Mouse (Mus musculus) stomach, embryonic 15.5 days (tissue): Measurements from ENCODE around the gene Tmem97. TPM values are rescaled to one million over a fixed set of nuclear protein-coding genes. Genes with fewer than 3 reads are reported as not detected.
"Not testable (repeated sequence)": the region's sequence is repeated elsewhere in the genome, so short reads cannot be mapped to it uniquely, and the experiment has no call there.

Experiments used
- ATAC-seq: fragments of 200-750 bp; cut with Nextera tagmentation; 2 replicates; pipeline ENCODE4 v1.8.0; 2017; ENCODE audit warnings: low read depth, moderate number of reproducible peaks, moderate TSS enrichment; ENCODE audit not compliant: insufficient read depth, low FRiP score
- H3K27ac ChIP-seq: fragments of 300-500 bp; sonication (generic); 2 replicates; pipeline ENCODE4 v1.5.1; 2015; ENCODE audit warnings: mild to moderate bottlenecking, inconsistent platforms
- H3K27me3 ChIP-seq: fragments of 300-500 bp; sonication (generic); replicated peaks from 2 replicates; pipeline ENCODE4 v1.6.1; 2015; ENCODE audit warnings: inconsistent platforms
- H3K36me3 ChIP-seq: fragments of 300-500 bp; sonication (generic); 2 replicates; pipeline ENCODE4 v1.6.1; 2015; ENCODE audit warnings: inconsistent platforms
- H3K4me1 ChIP-seq: fragments of 300-500 bp; sonication (generic); 2 replicates; pipeline ENCODE4 v1.6.1; 2015; ENCODE audit warnings: inconsistent platforms
- H3K4me2 ChIP-seq: fragments of 300-500 bp; sonication (generic); 2 replicates; pipeline ENCODE4 v1.6.1; 2015; ENCODE audit warnings: mild to moderate bottlenecking, inconsistent platforms
- H3K4me3 ChIP-seq: fragments of 300-500 bp; sonication (generic); replicated peaks from 2 replicates; pipeline ENCODE4 v1.5.1; 2015; ENCODE audit warnings: inconsistent platforms
- H3K9ac ChIP-seq: fragments of 300-500 bp; sonication (generic); 2 replicates; pipeline ENCODE4 v1.6.1; 2015; ENCODE audit warnings: inconsistent platforms
- H3K9me3 ChIP-seq: fragments of 300-500 bp; sonication (generic); 2 replicates; pipeline ENCODE4 v1.6.1; 2016; ENCODE audit warnings: inconsistent platforms
- WGBS: fragments of 180-500 bp; shearing (Covaris S2); methylation state at CpG from one replicate; pipeline ENCODE4 v1.1.7; 2015; 5-methylcytosine and 5-hydroxymethylcytosine counted together
- polyA plus RNA-seq: library from polyadenylated mRNA; unstranded; fragments of >200 nt; fragmentation: Nextera tagmentation; extraction: Ambion mirVana; gene quantifications from 2 replicates; pipeline ENCODE4 v1.2.1, GENCODE M21; 2015

The Tmem97 gene
- polyA plus RNA-seq, 1 experiment from 2014 or later = 244 TPM

- 0 out of 2 replicates have a peak overlapping the region, but pooled peaks have one; percentile 75 for H3K4me3 ChIP-seq
- no peak overlapping the region for H3K9ac ChIP-seq
- no peak overlapping the region for H3K27ac ChIP-seq
- 73% methylated on average over 2 of the region's 2 CpGs for WGBS
- H3K36me3 ChIP-seq = peaks cover 7% of the 10 kb centered on the region
- ATAC-seq = no peak
- H3K9me3 ChIP-seq = no peaks in the 10 kb centered on the region
- H3K4me2 ChIP-seq = no peak overlapping the region
- H3K27me3 ChIP-seq = no peaks in the 10 kb centered on the region
- peaks cover 10% of the 10 kb centered on the region; the same call in 1 of the 2 replicates for H3K4me1 ChIP-seq
Measured at GRCm38 (mm10) chr11:78547718-78548460, 2.7 kb downstream of the Tmem97 start.

- Histone ChIP-seq H3K4me2 (no peak overlapping the region), H3K36me3 (peaks cover 20% of the 10 kb centered on the region), H3K27ac (no peak overlapping the region), H3K4me3 (no peak overlapping the region), H3K9me3 (no peaks in the 10 kb centered on the region), H3K9ac (no peak overlapping the region), H3K4me1 (peaks cover 10% of the 10 kb centered on the region; the same call in 1 of the 2 replicates), H3K27me3 (no peaks in the 10 kb centered on the region)
- WGBS = 53% methylated on average over 8 of the region's 8 CpGs
- ATAC-seq = no peak
Measured at GRCm38 (mm10) chr11:78545181-78545580, 5.4 kb downstream of the Tmem97 start.

- 94% methylated on average over 7 of the region's 7 CpGs for WGBS
- Histone ChIP-seq H3K4me3 (no peak overlapping the region), H3K27me3 (no peaks in the 10 kb centered on the region), H3K4me2 (no peak overlapping the region), H3K4me1 (peaks cover 7% of the 10 kb centered on the region; the same call in 1 of the 2 replicates), H3K9ac (no peak overlapping the region), H3K36me3 (peaks cover 20% of the 10 kb centered on the region), H3K9me3 (no peaks in the 10 kb centered on the region), H3K27ac (no peak overlapping the region)
- no peak for ATAC-seq
Measured at GRCm38 (mm10) chr11:78544449-78545111, 6.0 kb downstream of the Tmem97 start.

DNA sequence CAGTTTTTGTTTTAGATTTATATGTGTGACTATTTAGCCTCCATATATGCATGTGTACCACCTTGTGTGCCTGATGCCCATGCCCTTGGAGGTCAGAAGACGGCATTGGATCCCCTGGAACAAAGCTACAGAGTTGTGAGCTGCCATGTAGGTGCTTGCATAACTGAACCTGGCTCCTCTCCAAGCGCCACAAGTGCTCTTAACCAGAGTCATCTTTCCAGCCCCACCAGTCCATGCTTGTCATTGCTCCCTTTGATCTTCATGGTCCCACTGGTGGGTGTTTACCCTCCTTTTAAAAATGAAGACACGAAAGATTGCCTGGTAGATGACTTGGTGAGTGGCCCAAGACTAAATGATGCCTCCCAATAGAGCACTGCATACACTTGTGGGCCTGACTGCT lies 10.2 kb downstream of the Tmem97 start:
- peaks cover 25% of the 10 kb centered on the region for H3K36me3 ChIP-seq
- WGBS = 78% methylated on average over 3 of the region's 3 CpGs

GRCm38 (mm10) chr11:78536690-78537084 lies 13.9 kb downstream of the Tmem97 start:
- 2% methylated on average over 14 of the region's 14 CpGs for WGBS
- peaks cover 12% of the 10 kb centered on the region for H3K36me3 ChIP-seq
- peak overlapping the region; percentile 74 for H3K4me2 ChIP-seq
- no peaks in the 10 kb centered on the region for H3K9me3 ChIP-seq
- ATAC-seq = no peak
- H3K9ac ChIP-seq = peak overlapping the region; percentile 95
- H3K27me3 ChIP-seq = no peaks in the 10 kb centered on the region
- peak overlapping the region; percentile 87 for H3K27ac ChIP-seq
- H3K4me3 ChIP-seq = peak overlapping the region; percentile 94
- peaks cover 23% of the 10 kb centered on the region for H3K4me1 ChIP-seq

More for the DNA sequence above, 10.2 kb downstream of the Tmem97 start:
- Histone ChIP-seq H3K9me3 (no peaks in the 10 kb centered on the region), H3K9ac (no peak overlapping the region), H3K4me3 (no peak overlapping the region), H3K4me2 (no peak overlapping the region), H3K4me1 (peaks cover 11% of the 10 kb centered on the region), H3K27ac (no peak overlapping the region), H3K27me3 (no peaks in the 10 kb centered on the region)
- ATAC-seq = no peak

GRCm38 (mm10) chr11:78536080-78536689 lies 14.4 kb downstream of the Tmem97 start, which contains the start of the genes Tnfaip1 and Ift20:
Gene Tnfaip1 (minus strand): TSS chr11:78536332.
Gene Ift20 (plus strand): TSS chr11:78536361.
- Histone ChIP-seq H3K27me3 (no peaks in the 10 kb centered on the region), H3K9ac (peak within 1 kb of the TSS; percentile 95), H3K4me3 (peak within 1 kb of the TSS; percentile 94), H3K4me1 (peaks cover 23% of the 10 kb centered on the region), H3K4me2 (peak within 1 kb of the TSS; percentile 76), H3K27ac (peak within 1 kb of the TSS; percentile 96), H3K36me3 (peaks cover 10% of the 10 kb centered on the region), H3K9me3 (no peaks in the 10 kb centered on the region)
- ATAC-seq = peak; percentile 97
- under 1% methylated on average over 52 of the region's 52 CpGs for WGBS

- H3K9ac ChIP-seq = peak overlapping the region; percentile 79
- peak; percentile 45; the same call in 1 of the 2 replicates for ATAC-seq
Measured at GRCm38 (mm10) chr11:78535376-78536079, 15.0 kb downstream of the Tmem97 start.

DNA sequence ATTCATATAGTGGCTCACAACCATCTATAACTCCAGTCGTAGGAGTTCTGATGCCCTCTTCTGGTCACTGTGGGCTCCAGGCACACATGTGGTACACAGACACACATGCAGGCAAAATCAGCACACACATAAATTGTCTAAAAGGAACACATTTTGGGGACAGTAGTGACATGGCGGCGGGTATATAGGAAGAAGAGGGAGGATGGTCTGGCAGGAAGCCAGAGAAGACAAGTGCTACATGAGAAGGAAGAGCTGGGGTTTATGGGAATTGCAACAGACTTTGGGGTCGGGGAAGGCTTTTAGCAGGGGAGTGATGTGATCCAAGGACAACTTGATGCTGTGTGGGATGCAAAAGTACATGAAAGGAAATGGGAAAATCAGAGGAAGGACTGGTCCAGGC lies 16.1 kb downstream of the Tmem97 start:
- WGBS = 83% methylated on average over 4 of the region's 4 CpGs
- H3K9me3 ChIP-seq = no peaks in the 10 kb centered on the region
- H3K4me1 ChIP-seq = peaks cover 23% of the 10 kb centered on the region
- H3K4me2 ChIP-seq = peak overlapping the region; percentile 76
- H3K36me3 ChIP-seq = 0 out of 2 replicates have a peak, but pooled peaks cover 9% of the 10 kb centered on the region
- H3K27me3 ChIP-seq = no peaks in the 10 kb centered on the region
- no peak overlapping the region for H3K9ac ChIP-seq
- no peak for ATAC-seq
- peak overlapping the region; percentile 94 for H3K4me3 ChIP-seq
- H3K27ac ChIP-seq = peak overlapping the region; percentile 96; the same call in 1 of the 2 replicates

More at GRCm38 (mm10) chr11:78535376-78536079, 15.0 kb downstream of the Tmem97 start:
- H3K4me2 ChIP-seq = peak overlapping the region; percentile 76
- peak overlapping the region; percentile 96 for H3K27ac ChIP-seq
- no peaks in the 10 kb centered on the region for H3K9me3 ChIP-seq
- peaks cover 5% of the 10 kb centered on the region for H3K36me3 ChIP-seq
- under 1% methylated on average over 23 of the region's 23 CpGs for WGBS
- peak overlapping the region; percentile 94 for H3K4me3 ChIP-seq
- H3K27me3 ChIP-seq = no peaks in the 10 kb centered on the region
- H3K4me1 ChIP-seq = peaks cover 23% of the 10 kb centered on the region

- ATAC-seq = not testable (repeated sequence)
Measured at GRCm38 (mm10) chr11:78531515-78531914, 19.1 kb downstream of the Tmem97 start.

DNA sequence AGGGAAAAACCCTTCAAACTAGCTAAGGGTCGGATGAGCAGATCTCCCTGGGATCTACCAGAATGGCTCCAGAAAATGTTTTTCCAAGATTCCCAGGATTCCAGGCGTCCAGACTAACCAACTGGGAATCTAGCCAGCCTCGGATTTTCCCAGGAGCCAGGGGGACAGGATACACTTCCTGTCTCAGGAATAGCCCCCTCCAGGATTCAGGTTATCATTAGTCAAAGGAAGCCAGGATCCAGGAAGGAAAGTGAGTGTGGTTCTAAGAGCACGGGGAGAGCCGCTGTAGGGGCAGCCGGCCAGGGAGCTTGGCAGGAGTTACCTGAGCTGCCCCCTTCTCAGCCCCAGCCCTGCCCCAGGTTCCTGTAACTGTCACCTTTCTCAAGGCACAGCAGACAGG lies 19.5 kb downstream of the Tmem97 start:
- ATAC-seq = no peak
- Histone ChIP-seq H3K4me2 (no peak overlapping the region), H3K36me3 (peaks cover 26% of the 10 kb centered on the region), H3K4me3 (no peak overlapping the region), H3K9me3 (no peaks in the 10 kb centered on the region), H3K27me3 (no peaks in the 10 kb centered on the region), H3K4me1 (peaks cover 12% of the 10 kb centered on the region), H3K27ac (no peak overlapping the region), H3K9ac (no peak overlapping the region)
- WGBS = 65% methylated on average over 6 of the region's 6 CpGs

More at GRCm38 (mm10) chr11:78531515-78531914, 19.1 kb downstream of the Tmem97 start:
- H3K4me3 ChIP-seq, H3K27ac ChIP-seq, H3K9me3 ChIP-seq, H3K27me3 ChIP-seq, H3K9ac ChIP-seq, H3K4me2 ChIP-seq: not testable (repeated sequence)
- Histone ChIP-seq H3K36me3 (peaks cover 24% of the 10 kb centered on the region), H3K4me1 (peaks cover 12% of the 10 kb centered on the region)
- 84% methylated on average over 10 of the region's 10 CpGs for WGBS

DNA sequence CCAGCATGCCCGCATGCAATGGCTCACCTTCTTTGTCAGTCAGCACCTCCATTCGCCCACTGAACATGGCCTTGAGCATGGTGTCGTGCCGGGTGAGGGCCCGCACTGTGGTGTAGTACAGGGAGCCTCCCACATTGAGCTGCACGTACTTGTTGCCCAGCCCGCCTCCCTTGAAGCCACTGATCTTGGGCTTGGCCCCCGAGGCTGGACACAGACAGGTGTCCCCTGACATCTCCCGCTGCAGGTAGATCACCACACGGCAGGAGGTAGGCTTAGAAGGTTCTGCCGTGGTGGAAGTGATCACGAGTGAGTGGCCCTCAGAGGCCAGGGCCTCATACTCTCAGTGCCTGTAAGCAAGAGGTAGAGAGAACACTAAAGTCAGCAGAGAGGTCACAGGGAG lies 20.6 kb downstream of the Tmem97 start:
- Histone ChIP-seq H3K27ac (no peak overlapping the region), H3K27me3 (no peaks in the 10 kb centered on the region), H3K36me3 (peaks cover 37% of the 10 kb centered on the region), H3K4me3 (no peak overlapping the region), H3K4me2 (no peak overlapping the region), H3K9ac (no peak overlapping the region), H3K4me1 (peaks cover 9% of the 10 kb centered on the region), H3K9me3 (no peaks in the 10 kb centered on the region)
- ATAC-seq = no peak
- WGBS = 85% methylated on average over 12 of the region's 12 CpGs
